Mouse (Mus musculus): ENCODE results near the gene Mad1l1. TPM values are rescaled to one million over a fixed set of nuclear protein-coding genes. Genes with fewer than 3 reads are reported as not detected.

Gene Mad1l1
- total RNA-seq, 2 experiments from 2014 or later: 18.2 to 18.8 TPM

- no peak for DNase-seq (ENCODE audit: low spot score in 2 of 2)
These were observed 135.6 kb downstream of the Mad1l1 start for GRCm38 (mm10) chr5:140185757-140186156.

- no peak for DNase-seq (ENCODE audit: low spot score in 2 of 2)
These were observed 138.0 kb downstream of the Mad1l1 start for GRCm38 (mm10) chr5:140183387-140183786.

- DNase-seq (ENCODE audit: low spot score in 2 of 2): no peak
These were observed 139.0 kb downstream of the Mad1l1 start for GRCm38 (mm10) chr5:140182351-140182750.

- no peak for DNase-seq (ENCODE audit: low spot score in 2 of 2)
These were observed 141.3 kb downstream of the Mad1l1 start for GRCm38 (mm10) chr5:140180016-140180415.

GRCm38 (mm10) chr5:140178058-140178690, 143.2 kb downstream of the Mad1l1 start:
- peak in 1 of 2 experiments; percentile 20 for DNase-seq (ENCODE audit: low spot score in 2 of 2)

GRCm38 (mm10) chr5:140177582-140177981, 143.8 kb downstream of the Mad1l1 start:
- DNase-seq (ENCODE audit: low spot score in 2 of 2): no peak

- no peak for DNase-seq (ENCODE audit: low spot score in 2 of 2)
These were observed 145.0 kb downstream of the Mad1l1 start for GRCm38 (mm10) chr5:140176370-140176769.

GRCm38 (mm10) chr5:140174814-140175490, 146.4 kb downstream of the Mad1l1 start:
- no peak for DNase-seq (ENCODE audit: low spot score in 2 of 2)

- DNase-seq (ENCODE audit: low spot score in 2 of 2): no peak
These were observed 147.3 kb downstream of the Mad1l1 start for GRCm38 (mm10) chr5:140174066-140174465.

- DNase-seq (ENCODE audit: low spot score in 2 of 2): no peak
These were observed 148.2 kb downstream of the Mad1l1 start for GRCm38 (mm10) chr5:140173181-140173580.

- DNase-seq (ENCODE audit: low spot score in 2 of 2): no peak
These were observed 149.6 kb downstream of the Mad1l1 start for GRCm38 (mm10) chr5:140171710-140172109.

- no peak for DNase-seq (ENCODE audit: low spot score in 2 of 2)
These were observed 153.8 kb downstream of the Mad1l1 start for GRCm38 (mm10) chr5:140167531-140167930.

GRCm38 (mm10) chr5:140167080-140167479, 154.3 kb downstream of the Mad1l1 start:
- no peak for DNase-seq (ENCODE audit: low spot score in 2 of 2)

GRCm38 (mm10) chr5:140163947-140164346, 157.4 kb downstream of the Mad1l1 start:
- no peak for DNase-seq (ENCODE audit: low spot score in 2 of 2)

- no peak for DNase-seq (ENCODE audit: low spot score in 2 of 2)
These were observed 159.1 kb downstream of the Mad1l1 start for GRCm38 (mm10) chr5:140162071-140162845.

GRCm38 (mm10) chr5:140159007-140159406, 162.3 kb downstream of the Mad1l1 start:
- DNase-seq (ENCODE audit: low spot score in 2 of 2): no peak

GRCm38 (mm10) chr5:140157886-140158627, 163.3 kb downstream of the Mad1l1 start:
- DNase-seq (ENCODE audit: low spot score in 2 of 2): no peak

- DNase-seq (ENCODE audit: low spot score in 2 of 2): no peak
These were observed 167.2 kb downstream of the Mad1l1 start for GRCm38 (mm10) chr5:140154166-140154565.

- DNase-seq (ENCODE audit: low spot score in 2 of 2): peak in 1 of 2 experiments; percentile 36
These were observed 169.5 kb downstream of the Mad1l1 start for GRCm38 (mm10) chr5:140151871-140152270.

GRCm38 (mm10) chr5:140151180-140151579, 170.2 kb downstream of the Mad1l1 start:
- no peak for DNase-seq (ENCODE audit: low spot score in 2 of 2)

- DNase-seq (ENCODE audit: low spot score in 2 of 2): no peak
These were observed 170.7 kb downstream of the Mad1l1 start for GRCm38 (mm10) chr5:140150694-140151093.

Data from layer of hippocampus, postnatal 14 days (tissue).